Mouse (Mus musculus) CD4-positive, CD25-positive, alpha-beta regulatory T cell (primary cell): Measurements from ENCODE around the gene 9530003J23Rik. TPM values are rescaled to one million over a fixed set of nuclear protein-coding genes. Genes with fewer than 3 reads are reported as not detected.

Source experiments
- polyA plus RNA-seq: library from polyadenylated mRNA; unstranded; fragments of 100-300 nt; shearing (Covaris generic); gene quantifications from one replicate; pipeline ENCODE4 v1.2.1, GENCODE M21; 2017

9530003J23Rik gene
- polyA plus RNA-seq = not detected

GRCm38 (mm10) chr10:117238603-117239002 lies at the start of gene 9530003J23Rik:
TSS of gene 9530003J23Rik (minus strand) at chr10:117238703.

GRCm38 (mm10) chr10:117282049-117282448 lies 43.5 kb upstream of the 9530003J23Rik start, which contains the start of gene Lyz2:
TSS of gene Lyz2 (minus strand) at chr10:117282321.

GRCm38 (mm10) chr10:117224102-117224990 lies 14.2 kb downstream of the 9530003J23Rik start, which contains the start of gene Yeats4:
TSS of gene Yeats4 (minus strand) at chr10:117224507.

Other genes starting within 250 kb of the 9530003J23Rik start
- not detected for gene Lrrc10, start 193.4 kb downstream of the 9530003J23Rik start, polyA plus RNA-seq
- 202 TPM for gene Cct2, start 174.9 kb downstream of the 9530003J23Rik start, polyA plus RNA-seq
- gene Frs2, start 90.2 kb downstream of the 9530003J23Rik start, polyA plus RNA-seq = 21.6 TPM
- 57.5 TPM for gene Yeats4, start 14.2 kb downstream of the 9530003J23Rik start, polyA plus RNA-seq
- gene Lyz2, start 43.6 kb upstream of the 9530003J23Rik start, polyA plus RNA-seq = 17.3 TPM
- 0.18 TPM for gene Lyz1, start 54.2 kb upstream of the 9530003J23Rik start, polyA plus RNA-seq
- 122 TPM for gene Cpsf6, start 141.3 kb upstream of the 9530003J23Rik start, polyA plus RNA-seq